Mouse (Mus musculus): ENCODE measurements at regions not wholly inside any gene's neighbourhood (a gene's known extent, or its start where the extent isn't known, plus 50 kb on each side); places are given as distances from the start of the nearest gene placed in this dataset.

DNA sequence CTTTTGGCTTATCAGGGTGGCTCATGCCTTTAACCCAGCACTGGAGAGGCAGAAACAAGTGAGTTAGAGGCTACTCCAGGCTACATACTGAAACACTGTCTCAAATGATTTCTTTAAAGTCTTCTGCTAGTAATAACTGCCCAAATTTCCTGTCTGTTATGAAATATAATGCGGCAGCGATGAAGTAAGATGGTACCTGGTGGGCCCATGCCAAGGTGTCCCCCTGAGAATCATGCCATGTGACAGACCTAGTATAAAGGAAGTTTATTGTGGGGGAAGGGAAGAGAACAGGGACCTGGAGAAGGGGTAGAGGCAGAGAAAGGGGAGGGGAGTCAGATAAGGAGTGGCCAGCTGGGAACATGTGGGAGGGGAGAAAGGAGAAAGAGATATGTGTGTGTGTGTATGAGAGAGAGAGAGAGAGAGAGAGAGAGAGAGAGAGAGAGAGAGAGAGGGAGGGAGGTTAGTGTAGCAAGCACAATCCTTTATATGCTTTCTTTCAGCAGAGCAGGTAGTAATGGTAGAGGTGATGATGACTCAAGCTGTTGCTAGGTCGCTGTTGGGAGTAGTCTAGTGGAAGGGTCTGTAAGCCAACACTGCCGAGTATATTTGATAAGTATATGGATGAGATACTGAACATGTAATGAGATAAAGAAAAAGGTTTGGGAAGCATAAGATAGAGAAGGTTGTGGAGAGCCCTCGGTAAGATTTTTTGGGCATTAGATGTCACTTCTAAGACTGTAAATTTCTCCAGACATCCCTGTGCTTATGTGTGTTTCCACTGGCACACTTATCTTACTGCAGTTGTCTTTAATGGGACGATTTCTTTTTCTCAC, 71.1 kb upstream of the Dph5 start:
- no peak for DNase-seq

DNA sequence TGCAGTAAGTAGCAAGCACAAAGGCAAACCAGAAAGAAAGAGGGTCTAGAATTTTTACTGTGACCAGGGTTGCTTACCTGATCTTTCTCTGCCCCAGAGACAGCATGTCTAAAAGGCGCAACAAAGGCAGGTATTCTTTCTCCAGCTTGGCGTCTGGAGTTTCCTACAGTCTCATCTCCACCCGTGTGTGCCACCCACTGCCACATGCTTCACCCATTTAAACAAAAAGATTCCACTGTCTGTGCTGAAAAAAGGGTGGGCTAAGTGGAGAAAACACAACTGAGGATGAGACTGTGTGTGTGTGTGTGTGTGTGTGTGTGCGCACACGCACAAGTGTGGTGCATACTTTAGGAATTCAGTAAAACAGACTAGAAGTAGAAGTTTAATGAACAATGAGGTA, 69.9 kb upstream of the Dph5 start:
- DNase-seq = no peak

DNA sequence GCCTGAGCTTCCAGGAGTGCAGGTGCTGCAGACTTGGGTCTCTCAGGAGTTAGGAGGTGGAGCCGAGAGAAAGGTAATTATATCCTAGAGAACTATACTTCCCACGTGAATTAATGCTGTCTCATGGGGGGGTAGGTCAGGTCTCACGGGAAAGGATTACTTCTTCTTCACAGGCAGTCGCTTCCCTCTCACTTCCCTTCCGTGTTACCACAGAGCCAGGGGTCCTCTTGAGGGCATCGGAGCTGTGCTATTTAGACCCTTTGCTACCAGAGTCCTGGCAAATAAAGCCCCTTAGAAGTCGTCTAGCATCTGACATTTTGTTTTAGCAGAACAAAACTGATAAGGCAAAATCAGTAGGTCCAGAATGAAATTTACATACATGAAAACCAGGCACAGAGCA, 68.9 kb upstream of the Dph5 start:
- no peak for DNase-seq

DNA sequence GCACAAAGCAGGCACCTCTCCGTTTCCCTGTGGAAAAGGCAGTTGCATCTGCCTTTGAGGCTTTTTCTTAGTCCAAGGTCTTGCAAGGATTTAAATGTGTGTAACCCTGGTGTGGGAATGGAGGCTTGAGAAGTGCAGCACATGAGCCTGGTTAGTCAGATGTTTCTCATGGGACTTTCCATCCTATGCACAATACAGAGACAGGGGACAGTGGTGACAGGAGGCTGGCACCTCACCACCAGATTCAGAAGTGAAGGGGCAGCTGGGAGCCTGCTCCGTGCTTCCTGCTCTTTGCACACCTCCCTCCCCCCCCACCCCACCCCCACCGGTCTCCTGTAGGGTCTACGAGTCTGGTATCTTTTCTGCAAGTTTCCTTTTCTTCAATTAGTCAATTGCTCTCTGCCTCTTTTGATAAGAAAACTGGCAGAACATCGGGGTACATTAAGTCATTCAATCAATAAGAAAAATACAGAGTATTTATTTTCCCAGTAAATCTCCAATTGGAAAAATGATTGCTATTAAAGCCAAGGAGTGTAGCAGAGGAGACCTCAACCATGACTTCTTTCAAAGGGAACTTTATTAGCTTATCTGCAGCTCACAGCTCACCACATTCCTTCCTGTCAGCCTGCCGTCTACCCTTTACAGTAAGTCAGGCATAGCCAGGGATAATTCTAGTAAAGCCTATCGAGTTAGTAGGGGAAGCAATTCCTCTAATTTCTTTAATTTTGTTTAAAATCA, 68.1 kb upstream of the Dph5 start:
- DNase-seq = no peak

DNA sequence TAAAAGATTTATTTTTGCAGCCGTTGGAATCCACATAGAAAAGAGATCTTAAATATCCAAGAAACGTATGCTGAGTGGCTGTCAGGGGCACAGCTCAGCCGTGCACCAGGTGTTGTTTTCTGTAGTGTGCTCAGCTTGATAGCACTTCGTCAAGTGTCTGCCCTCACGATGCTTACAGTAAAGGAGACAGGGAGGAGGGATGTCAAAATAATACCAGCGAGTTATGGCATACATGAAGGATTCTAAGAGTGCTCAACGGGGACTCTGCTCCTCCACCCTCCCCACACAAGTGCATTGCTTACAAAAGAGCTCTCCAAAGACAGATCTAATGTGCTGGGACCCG, 67.5 kb upstream of the Dph5 start:
- no peak for DNase-seq

DNA sequence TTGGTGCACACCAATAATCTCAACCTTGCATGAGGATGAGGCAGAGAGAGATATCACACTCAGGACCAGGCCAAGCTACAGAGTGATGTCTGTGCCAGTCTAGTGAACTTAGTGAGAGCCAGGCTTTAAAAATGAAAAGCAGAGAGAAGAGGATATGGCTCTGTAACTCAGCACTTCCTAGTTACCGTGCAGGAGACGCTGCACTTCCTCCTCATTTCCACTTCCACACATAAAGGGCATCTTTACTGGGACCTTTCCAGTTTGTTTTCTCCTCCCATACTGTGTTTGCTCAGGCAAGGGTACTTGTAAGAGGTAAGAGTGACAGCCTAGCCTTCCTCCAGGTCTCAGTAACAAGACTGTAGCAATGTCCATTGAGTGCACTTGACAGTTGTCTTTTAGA, 66.0 kb upstream of the Dph5 start:
- DNase-seq = no peak

DNA sequence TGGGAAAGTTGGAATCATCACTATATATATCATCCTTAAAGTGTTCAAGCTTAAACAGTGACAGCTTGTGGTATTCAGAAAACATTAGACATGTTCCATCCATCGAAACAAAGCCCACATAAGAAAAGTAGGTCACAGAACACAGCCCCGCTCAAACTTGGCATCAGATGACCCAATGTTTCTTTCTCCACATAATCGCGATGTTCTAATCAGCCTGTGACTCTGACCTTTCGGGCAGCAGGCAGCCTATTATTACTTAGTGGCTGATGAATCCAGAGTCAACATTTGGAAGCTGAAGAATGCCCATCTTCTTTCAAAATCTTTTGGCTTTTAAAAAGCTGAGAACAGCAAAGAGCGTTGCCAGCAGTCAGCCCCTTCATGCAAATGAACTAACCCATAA, 65.1 kb upstream of the Dph5 start:
- DNase-seq = no peak

DNA sequence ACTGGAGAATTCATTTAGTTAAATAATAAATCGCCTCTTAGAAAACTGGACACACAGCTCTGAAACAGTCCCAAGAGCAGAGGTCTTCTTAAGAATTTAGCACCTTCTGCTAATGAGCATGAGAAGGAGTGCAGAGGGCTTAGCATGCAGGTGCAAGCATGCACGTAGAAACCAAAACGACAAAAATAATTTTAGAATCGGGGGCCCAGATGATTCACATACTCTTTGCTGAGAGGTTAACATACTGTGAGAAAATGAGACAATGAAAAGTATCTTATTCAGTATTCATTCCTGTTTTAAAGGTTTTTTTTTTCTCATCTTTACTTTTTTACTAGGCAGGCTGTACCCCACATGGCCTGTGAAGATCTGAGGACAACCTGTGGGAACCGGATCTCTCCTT, 63.9 kb upstream of the Dph5 start:
- no peak for DNase-seq

DNA sequence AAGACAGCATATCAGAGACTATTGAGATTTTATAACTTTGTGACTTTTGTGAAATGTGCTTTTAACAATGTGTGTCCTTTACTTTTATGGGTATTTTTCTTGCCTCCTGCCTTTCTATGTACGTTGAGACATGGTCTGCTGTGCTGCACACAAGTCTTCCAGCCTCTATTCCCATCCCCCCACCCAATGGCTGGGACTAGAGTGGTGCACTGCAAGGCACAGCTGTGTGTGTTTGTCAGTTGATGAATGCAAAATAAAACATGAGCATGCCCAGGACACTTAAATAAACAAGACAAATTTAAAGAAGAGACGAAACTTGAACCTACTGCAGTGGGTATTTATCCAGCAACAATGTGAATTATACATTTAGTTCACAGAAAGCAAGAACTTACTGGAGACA, 62.8 kb upstream of the Dph5 start:
- DNase-seq = no peak

DNA sequence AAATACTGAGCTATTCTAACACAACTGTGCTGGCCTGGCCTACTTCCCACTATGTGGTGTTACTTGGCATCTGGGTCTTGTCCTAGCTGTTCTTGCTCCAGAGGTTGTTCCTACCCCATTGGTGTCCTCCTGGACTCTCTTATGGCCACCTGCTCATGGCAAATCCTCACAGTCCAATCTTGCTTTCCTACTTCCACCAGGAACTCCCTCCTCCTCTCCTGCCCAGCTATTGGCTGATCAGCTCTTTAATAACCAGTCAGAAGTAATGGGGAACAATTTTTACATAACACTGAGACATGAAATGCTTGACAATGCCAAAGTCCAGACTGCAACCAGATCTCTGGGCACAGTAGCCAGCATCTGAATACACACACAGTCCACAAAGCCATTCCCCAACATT, 52.3 kb upstream of the Dph5 start:
- no peak for DNase-seq

DNA sequence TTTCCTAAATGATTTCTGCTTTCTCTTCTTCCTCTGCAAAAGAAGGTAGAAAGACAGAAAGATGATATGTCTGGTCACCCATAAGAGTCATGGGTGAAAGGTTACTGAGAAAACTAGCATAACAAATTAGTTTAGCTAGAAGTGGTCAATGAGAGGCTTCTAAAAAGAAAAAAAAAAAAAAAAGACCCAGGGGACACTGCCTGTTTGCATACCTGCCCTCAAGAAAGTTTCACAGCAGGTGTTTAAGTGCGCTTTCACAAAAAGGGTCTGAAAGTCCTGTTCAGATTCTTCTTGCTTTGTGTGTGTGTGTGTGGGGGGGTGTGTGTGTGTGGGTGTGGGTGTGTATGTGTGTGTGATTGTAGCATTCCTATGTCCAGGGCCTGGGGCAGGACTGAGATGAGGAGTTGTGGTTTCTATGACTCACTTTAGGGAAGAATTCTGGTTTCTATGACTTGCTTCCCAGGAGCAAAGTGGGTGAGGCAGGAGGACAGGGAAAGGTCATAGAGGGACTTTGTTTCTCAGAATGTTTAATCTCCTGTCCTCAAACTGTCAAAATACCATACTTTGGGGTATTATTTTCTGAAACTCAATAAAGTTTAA, 49.9 kb upstream of the Dph5 start:
- DNase-seq = no peak

All from adrenal gland, postnatal 25 days (tissue).